Mouse (Mus musculus): ENCODE data around the gene Akr1c12. TPM values are rescaled to one million over a fixed set of nuclear protein-coding genes. Genes with fewer than 3 reads are reported as not detected.

Akr1c12 gene
- polyA plus RNA-seq, 1 experiment, result 0.55 TPM

Other genes starting within 250 kb of the Akr1c12 start
- gene Akr1c14, start 230.4 kb downstream of the Akr1c12 start, polyA plus RNA-seq (2012; rRNA removed), result 2.3 and 2.4 TPM in 2 replicates
- gene Akr1c18, start 128.8 kb downstream of the Akr1c12 start, polyA plus RNA-seq (2012; rRNA removed), result 0.06 and 0.25 TPM in 2 replicates
- 4.7 TPM in 2 replicates for gene Akr1c13, start 88.3 kb downstream of the Akr1c12 start, polyA plus RNA-seq (2012; rRNA removed)
- gene Akr1c19, start 50.7 kb downstream of the Akr1c12 start, polyA plus RNA-seq (2012; rRNA removed), result 0.44 and 0.48 TPM in 2 replicates
- gene Akr1c6, start 154.9 kb upstream of the Akr1c12 start, polyA plus RNA-seq (2012; rRNA removed), result not detected in 2 replicates
- gene Akr1c20, start 243.9 kb upstream of the Akr1c12 start, polyA plus RNA-seq (2012; rRNA removed), result not detected in 2 replicates

All from urinary bladder, adult 2 months (tissue).